Mouse (Mus musculus): ENCODE results near the gene Carmil3. TPM values are rescaled to one million over a fixed set of nuclear protein-coding genes. Genes with fewer than 3 reads are reported as not detected.

Carmil3 gene
- polyA plus RNA-seq, 2 experiments = 0.32 to 2.6 TPM

DNA sequence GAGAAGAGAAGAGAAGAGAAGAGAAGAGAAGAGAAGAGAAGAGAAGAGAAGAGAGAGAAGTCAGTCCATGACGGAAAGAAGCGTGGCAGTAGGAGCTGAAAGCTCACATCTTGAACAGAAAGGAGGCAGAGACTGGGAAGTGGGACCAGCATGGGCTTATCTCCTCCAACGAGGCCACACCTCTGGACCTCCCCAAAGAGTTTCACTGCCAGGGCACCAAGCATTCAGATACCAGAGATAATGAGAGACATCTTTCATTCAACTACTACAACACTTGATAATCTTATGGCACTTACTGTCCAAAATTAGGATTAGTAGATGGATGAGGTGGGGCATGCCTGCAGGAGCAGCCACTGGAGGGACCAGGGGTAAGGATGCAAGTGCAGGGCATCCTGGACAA is 65.3 kb downstream of the Carmil3 start:
- Histone ChIP-seq H3K4me1 (replicated peaks; ENCODE audit: control insufficient read depth in 2 of 2, insufficient read depth in 2 of 2, low read length in 1 of 2) (peaks cover 25 to 29% of the 10 kb centered on the region in 2 experiments), H3K4me3 (ENCODE audit: insufficient read depth in 1 of 2, low read depth in 2 of 2, low read length in 2 of 2) (no peak overlapping the region), H3K36me3 (replicated peaks; ENCODE audit: control insufficient read depth, insufficient read depth, low read depth) (no peaks in the 10 kb centered on the region), H3K9me3 (ENCODE audit: control insufficient read depth, low read length) (no peaks in the 10 kb centered on the region), H3K4me2 (ENCODE audit: low read depth) (no peak overlapping the region), H3K27me3 (ENCODE audit: control insufficient read depth, insufficient read depth, low read length) (no peaks in the 10 kb centered on the region), H3K27ac (no peak overlapping the region), H3K9ac (replicated peaks) (no peak overlapping the region)
- 58% methylated on average over 3 of the region's 3 CpGs for WGBS (ENCODE audit: insufficient replicate concordance)
- TF ChIP-seq CTCF (IDR thresholded peaks at IDR 0.05; ENCODE audit: low read depth) = no peak
- TF ChIP-seq EP300 (IDR thresholded peaks at IDR 0.05; ENCODE audit: low read depth) = no peak
- no peak for ATAC-seq (ENCODE audit: insufficient read depth)
- DNase-seq (ENCODE audit: low read depth in 3 of 3, low spot score in 3 of 3) = no peak

DNA sequence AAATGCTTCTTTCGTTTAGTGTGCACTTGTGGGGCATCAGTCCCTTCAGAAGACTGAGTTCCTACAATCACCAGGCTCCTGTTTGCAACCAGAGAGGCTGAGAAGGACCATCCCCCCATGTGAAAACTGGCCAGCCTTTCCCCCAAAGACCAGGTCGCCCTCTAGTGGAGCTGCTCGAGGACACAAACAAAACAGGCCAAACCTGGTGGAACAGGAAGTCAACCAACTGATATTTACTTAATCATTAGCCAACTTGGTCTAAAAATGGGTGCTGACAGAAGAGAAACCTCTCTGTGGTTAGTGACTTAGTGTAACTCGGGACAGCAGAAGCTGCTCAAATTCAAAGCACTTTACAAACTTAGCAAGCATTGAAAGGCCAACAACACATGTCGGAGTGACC is 66.6 kb downstream of the Carmil3 start:
- H3K36me3 ChIP-seq (replicated peaks; ENCODE audit: control insufficient read depth, insufficient read depth, low read depth) = no peaks in the 10 kb centered on the region
- H3K27ac ChIP-seq = peak overlapping the region; percentile 65
- no peaks in the 10 kb centered on the region for H3K9me3 ChIP-seq (ENCODE audit: control insufficient read depth, low read length)
- no peak overlapping the region for H3K4me3 ChIP-seq (ENCODE audit: insufficient read depth in 1 of 2, low read depth in 2 of 2, low read length in 2 of 2)
- H3K4me2 ChIP-seq (ENCODE audit: low read depth) = 0 out of 2 replicates have a peak overlapping the region, but pooled peaks have one; percentile 26
- DNase-seq (ENCODE audit: low read depth in 3 of 3, low spot score in 3 of 3) (peak; percentile 66 to 73 (median 67)), ATAC-seq (ENCODE audit: insufficient read depth) (no peak)
- peaks cover 33 to 41% of the 10 kb centered on the region in 2 experiments for H3K4me1 ChIP-seq (replicated peaks; ENCODE audit: control insufficient read depth in 2 of 2, insufficient read depth in 2 of 2, low read length in 1 of 2)
- no peaks in the 10 kb centered on the region for H3K27me3 ChIP-seq (ENCODE audit: control insufficient read depth, insufficient read depth, low read length)
- peak; percentile 96 for TF ChIP-seq CTCF (IDR thresholded peaks at IDR 0.05; ENCODE audit: low read depth)
- TF ChIP-seq EP300 (IDR thresholded peaks at IDR 0.05; ENCODE audit: low read depth) = 0 out of 2 replicates have a peak, but pooled peaks have one; percentile 10
- 18% methylated on average over 5 of the region's 5 CpGs for WGBS (ENCODE audit: insufficient replicate concordance)
- no peak overlapping the region for H3K9ac ChIP-seq (replicated peaks)

DNA sequence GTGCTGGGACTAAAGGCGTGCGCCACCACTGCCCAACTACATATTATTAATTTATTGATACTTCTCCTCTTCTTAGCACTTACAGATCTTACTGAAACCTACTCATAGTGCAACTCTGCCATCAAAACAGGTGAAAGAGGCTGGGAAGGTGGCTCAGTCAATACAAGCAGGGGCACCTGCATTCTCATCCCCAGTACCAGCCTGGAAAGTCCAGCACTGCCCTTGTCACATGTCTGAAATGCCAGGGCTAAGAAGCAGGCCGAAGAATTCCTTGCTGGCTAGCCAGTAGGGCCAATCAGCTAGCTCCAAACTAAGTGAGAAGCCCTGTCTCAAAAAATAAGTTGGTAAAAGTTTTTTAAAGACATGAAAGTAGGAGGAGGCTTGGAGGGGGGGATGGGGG is 67.1 kb downstream of the Carmil3 start:
- Histone ChIP-seq H3K36me3 (replicated peaks; ENCODE audit: control insufficient read depth, insufficient read depth, low read depth) (no peaks in the 10 kb centered on the region), H3K27me3 (ENCODE audit: control insufficient read depth, insufficient read depth, low read length) (no peaks in the 10 kb centered on the region), H3K4me1 (replicated peaks; ENCODE audit: control insufficient read depth in 2 of 2, insufficient read depth in 2 of 2, low read length in 1 of 2) (peaks cover 33 to 42% of the 10 kb centered on the region in 2 experiments), H3K27ac (peak overlapping the region; percentile 94), H3K9me3 (ENCODE audit: control insufficient read depth, low read length) (no peaks in the 10 kb centered on the region), H3K4me2 (ENCODE audit: low read depth) (no peak overlapping the region), H3K9ac (replicated peaks) (peak overlapping the region; percentile 35; the same call in 1 of the 2 replicates), H3K4me3 (ENCODE audit: insufficient read depth in 1 of 2, low read depth in 2 of 2, low read length in 2 of 2) (no peak overlapping the region)
- ATAC-seq (ENCODE audit: insufficient read depth) = no peak
- 0 out of 2 replicates have a peak, but pooled peaks have one; percentile 0 for TF ChIP-seq EP300 (IDR thresholded peaks at IDR 0.05; ENCODE audit: low read depth)
- no peak for TF ChIP-seq CTCF (IDR thresholded peaks at IDR 0.05; ENCODE audit: low read depth)
- 83% methylated on average over 3 of the region's 3 CpGs for WGBS (ENCODE audit: insufficient replicate concordance)
- DNase-seq (ENCODE audit: low read depth in 3 of 3, low spot score in 3 of 3) = no peak

Other genes starting within 250 kb of the Carmil3 start
- gene Dhrs4, start 11.9 kb upstream of the Carmil3 start, polyA plus RNA-seq (2012; rRNA removed) = 40.3 and 44.1 TPM in 2 replicates
- 40.4 and 42.2 TPM in 2 replicates for gene Dhrs4, start 11.9 kb upstream of the Carmil3 start, polyA plus RNA-seq (2014; fragmentation: Nextera tagmentation; extraction: Ambion mirVana)
- 0.05 and 0.06 TPM in 2 replicates for gene Cpne6, start 19.8 kb downstream of the Carmil3 start, polyA plus RNA-seq (2012; rRNA removed)
- not detected in 2 replicates for gene Cpne6, start 19.8 kb downstream of the Carmil3 start, polyA plus RNA-seq (2014; fragmentation: Nextera tagmentation; extraction: Ambion mirVana)
- not detected in 2 replicates for gene Nrl, start 34.3 kb downstream of the Carmil3 start, polyA plus RNA-seq (2012; rRNA removed)
- gene Nrl, start 34.3 kb downstream of the Carmil3 start, polyA plus RNA-seq (2014; fragmentation: Nextera tagmentation; extraction: Ambion mirVana) = not detected in 2 replicates
- 19.6 and 21.9 TPM in 2 replicates for gene Pck2, start 49.6 kb downstream of the Carmil3 start, polyA plus RNA-seq (2012; rRNA removed)
- gene Pck2, start 49.6 kb downstream of the Carmil3 start, polyA plus RNA-seq (2014; fragmentation: Nextera tagmentation; extraction: Ambion mirVana) = 15.6 and 20.6 TPM in 2 replicates
- gene Dcaf11, start 69.4 kb downstream of the Carmil3 start, polyA plus RNA-seq (2012; rRNA removed) = 25.4 and 30.9 TPM in 2 replicates
- 47.5 and 51.2 TPM in 2 replicates for gene Dcaf11, start 69.4 kb downstream of the Carmil3 start, polyA plus RNA-seq (2014; fragmentation: Nextera tagmentation; extraction: Ambion mirVana)
- gene A730061H03Rik, start 69.8 kb downstream of the Carmil3 start, polyA plus RNA-seq (2012; rRNA removed) = 0.95 and 1.3 TPM in 2 replicates
- gene A730061H03Rik, start 69.8 kb downstream of the Carmil3 start, polyA plus RNA-seq (2014; fragmentation: Nextera tagmentation; extraction: Ambion mirVana) = 1.8 and 2.1 TPM in 2 replicates
- 0.19 and 0.38 TPM in 2 replicates for gene Fitm1, start 85.0 kb downstream of the Carmil3 start, polyA plus RNA-seq (2012; rRNA removed)
- 0.37 and 0.58 TPM in 2 replicates for gene Fitm1, start 85.0 kb downstream of the Carmil3 start, polyA plus RNA-seq (2014; fragmentation: Nextera tagmentation; extraction: Ambion mirVana)
- gene Psme1, start 87.5 kb downstream of the Carmil3 start, polyA plus RNA-seq (2012; rRNA removed) = 32.0 and 51.1 TPM in 2 replicates
- gene Psme1, start 87.5 kb downstream of the Carmil3 start, polyA plus RNA-seq (2014; fragmentation: Nextera tagmentation; extraction: Ambion mirVana) = 99.9 and 103 TPM in 2 replicates
- 19.2 and 20.3 TPM in 2 replicates for gene Emc9, start 94.7 kb downstream of the Carmil3 start, polyA plus RNA-seq (2012; rRNA removed)
- gene Emc9, start 94.7 kb downstream of the Carmil3 start, polyA plus RNA-seq (2014; fragmentation: Nextera tagmentation; extraction: Ambion mirVana) = 32.8 and 33.0 TPM in 2 replicates
- 36.2 and 56.0 TPM in 2 replicates for gene Psme2, start 100.5 kb downstream of the Carmil3 start, polyA plus RNA-seq (2012; rRNA removed)
- gene Psme2, start 100.5 kb downstream of the Carmil3 start, polyA plus RNA-seq (2014; fragmentation: Nextera tagmentation; extraction: Ambion mirVana) = 181 and 190 TPM in 2 replicates
- gene Rnf31, start 101.1 kb downstream of the Carmil3 start, polyA plus RNA-seq (2012; rRNA removed) = 6.2 and 6.5 TPM in 2 replicates
- 6.6 and 7.6 TPM in 2 replicates for gene Rnf31, start 101.1 kb downstream of the Carmil3 start, polyA plus RNA-seq (2014; fragmentation: Nextera tagmentation; extraction: Ambion mirVana)
- gene Irf9, start 112.9 kb downstream of the Carmil3 start, polyA plus RNA-seq (2012; rRNA removed) = 13.5 and 15.1 TPM in 2 replicates
- gene Irf9, start 112.9 kb downstream of the Carmil3 start, polyA plus RNA-seq (2014; fragmentation: Nextera tagmentation; extraction: Ambion mirVana) = 11.2 and 13.8 TPM in 2 replicates
- 1.7 and 1.9 TPM in 2 replicates for gene Rec8, start 127.4 kb downstream of the Carmil3 start, polyA plus RNA-seq (2012; rRNA removed)
- 0.87 and 1.0 TPM in 2 replicates for gene Rec8, start 127.4 kb downstream of the Carmil3 start, polyA plus RNA-seq (2014; fragmentation: Nextera tagmentation; extraction: Ambion mirVana)
- 13.5 and 27.6 TPM in 2 replicates for gene Ipo4, start 145.3 kb downstream of the Carmil3 start, polyA plus RNA-seq (2012; rRNA removed)
- gene Ipo4, start 145.3 kb downstream of the Carmil3 start, polyA plus RNA-seq (2014; fragmentation: Nextera tagmentation; extraction: Ambion mirVana) = 22.6 and 27.9 TPM in 2 replicates
- gene Gm49378, start 147.2 kb downstream of the Carmil3 start, polyA plus RNA-seq (2012; rRNA removed) = 2.0 and 3.4 TPM in 2 replicates
- 2.0 and 2.9 TPM in 2 replicates for gene Gm49378, start 147.2 kb downstream of the Carmil3 start, polyA plus RNA-seq (2014; fragmentation: Nextera tagmentation; extraction: Ambion mirVana)
- 26.4 and 33.2 TPM in 2 replicates for gene Tm9sf1, start 153.2 kb downstream of the Carmil3 start, polyA plus RNA-seq (2012; rRNA removed)
- gene Tm9sf1, start 153.2 kb downstream of the Carmil3 start, polyA plus RNA-seq (2014; fragmentation: Nextera tagmentation; extraction: Ambion mirVana) = 42.8 and 45.4 TPM in 2 replicates
- 0.34 and 0.39 TPM in 2 replicates for gene Tssk4, start 159.5 kb downstream of the Carmil3 start, polyA plus RNA-seq (2012; rRNA removed)
- 0.19 and 0.23 TPM in 2 replicates for gene Tssk4, start 159.5 kb downstream of the Carmil3 start, polyA plus RNA-seq (2014; fragmentation: Nextera tagmentation; extraction: Ambion mirVana)
- 11.6 and 13.4 TPM in 2 replicates for gene Mdp1, start 169.9 kb downstream of the Carmil3 start, polyA plus RNA-seq (2012; rRNA removed)
- gene Mdp1, start 169.9 kb downstream of the Carmil3 start, polyA plus RNA-seq (2014; fragmentation: Nextera tagmentation; extraction: Ambion mirVana) = 15.5 and 16.6 TPM in 2 replicates
- 10.6 and 14.1 TPM in 2 replicates for gene Gmpr2, start 181.3 kb downstream of the Carmil3 start, polyA plus RNA-seq (2012; rRNA removed)
- gene Gmpr2, start 181.3 kb downstream of the Carmil3 start, polyA plus RNA-seq (2014; fragmentation: Nextera tagmentation; extraction: Ambion mirVana) = 17.9 and 18.2 TPM in 2 replicates
- gene Nedd8, start 181.5 kb downstream of the Carmil3 start, polyA plus RNA-seq (2012; rRNA removed) = 101 and 168 TPM in 2 replicates
- gene Nedd8, start 181.5 kb downstream of the Carmil3 start, polyA plus RNA-seq (2014; fragmentation: Nextera tagmentation; extraction: Ambion mirVana) = 279 and 286 TPM in 2 replicates
- gene Tinf2, start 191.2 kb downstream of the Carmil3 start, polyA plus RNA-seq (2012; rRNA removed) = 13.4 and 16.6 TPM in 2 replicates
- 19.0 and 19.3 TPM in 2 replicates for gene Tinf2, start 191.2 kb downstream of the Carmil3 start, polyA plus RNA-seq (2014; fragmentation: Nextera tagmentation; extraction: Ambion mirVana)
- 2.0 and 2.4 TPM in 2 replicates for gene Tgm1, start 223.3 kb downstream of the Carmil3 start, polyA plus RNA-seq (2012; rRNA removed)
- 2.0 and 2.3 TPM in 2 replicates for gene Tgm1, start 223.3 kb downstream of the Carmil3 start, polyA plus RNA-seq (2014; fragmentation: Nextera tagmentation; extraction: Ambion mirVana)
- 10.9 and 12.8 TPM in 2 replicates for gene Rabggta, start 231.6 kb downstream of the Carmil3 start, polyA plus RNA-seq (2012; rRNA removed)
- 7.4 and 8.1 TPM in 2 replicates for gene Rabggta, start 231.6 kb downstream of the Carmil3 start, polyA plus RNA-seq (2014; fragmentation: Nextera tagmentation; extraction: Ambion mirVana)